Mouse (Mus musculus): Measurements from ENCODE around the gene Apold1.

Gene Apold1

GRCm38 (mm10) chr6:134976628-134977027 is 4.9 kb upstream of the Apold1 start:
- DNase-seq (ENCODE audit: low read depth), result no peak

- peak; percentile 59 for DNase-seq (ENCODE audit: low read depth)
These were observed 2.2 kb downstream of the Apold1 start for GRCm38 (mm10) chr6:134983529-134984370.

- DNase-seq (ENCODE audit: low read depth), result no peak
These were observed 3.2 kb downstream of the Apold1 start for GRCm38 (mm10) chr6:134984748-134985147.

- DNase-seq (ENCODE audit: low read depth), result no peak
These were observed 6.9 kb downstream of the Apold1 start for GRCm38 (mm10) chr6:134988377-134988776.

GRCm38 (mm10) chr6:134990674-134991073 is 9.2 kb downstream of the Apold1 start:
- no peak for DNase-seq (ENCODE audit: low read depth)

DNA sequence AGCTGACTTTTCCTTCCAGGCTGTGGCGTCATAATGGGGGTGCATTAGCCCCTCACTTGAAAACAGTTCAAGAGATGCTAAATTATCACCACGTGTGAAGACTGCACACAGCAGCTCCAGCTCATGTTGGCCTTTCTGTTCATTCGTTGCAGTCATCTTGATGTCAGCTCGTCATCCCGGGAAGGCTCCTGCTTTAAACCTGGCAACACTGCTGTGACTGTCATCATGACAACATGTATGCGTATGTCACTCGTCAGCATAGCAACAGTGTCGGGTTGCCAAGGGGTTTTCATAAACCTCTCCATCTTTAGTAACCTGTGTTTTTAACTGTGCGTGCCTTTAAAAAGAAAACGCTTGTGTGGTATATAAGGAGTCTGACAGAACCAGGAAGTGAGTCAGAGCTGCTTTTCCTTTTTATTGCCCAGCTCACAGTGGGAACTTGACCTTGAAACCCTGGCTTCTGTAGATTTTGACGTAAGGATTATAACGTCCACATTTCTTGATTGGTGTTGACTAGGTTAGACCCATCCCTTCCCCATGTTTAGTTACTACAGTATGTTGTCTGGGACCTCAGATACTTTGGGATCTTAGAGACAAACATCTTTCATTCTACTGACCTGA is 12.6 kb downstream of the Apold1 start:
- no peak for DNase-seq (ENCODE audit: low read depth)

GRCm38 (mm10) chr6:134994985-134995384 is 13.5 kb downstream of the Apold1 start:
- DNase-seq (ENCODE audit: low read depth), result no peak

DNA sequence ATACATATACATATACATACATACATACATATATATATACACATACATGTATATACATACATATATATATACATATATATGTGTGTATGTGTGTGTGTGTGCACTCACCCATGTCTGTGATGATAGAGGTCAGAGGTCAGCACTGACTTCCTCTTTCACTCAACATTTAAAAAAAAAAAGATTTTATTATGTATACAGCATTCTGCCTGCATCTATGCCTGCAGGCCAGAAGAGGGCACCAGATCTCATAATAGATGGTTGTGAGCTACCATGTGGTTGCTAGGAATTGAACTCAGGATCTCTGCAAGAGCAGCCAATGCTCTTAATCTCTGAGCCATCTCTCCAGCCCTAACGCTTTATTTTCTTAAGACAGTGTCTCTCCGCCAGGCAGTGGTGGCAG is 15.4 kb downstream of the Apold1 start:
- DNase-seq (ENCODE audit: low read depth), result no peak

- no peak for DNase-seq (ENCODE audit: low read depth)
These were observed 16.6 kb downstream of the Apold1 start for GRCm38 (mm10) chr6:134998076-134998475.

DNA sequence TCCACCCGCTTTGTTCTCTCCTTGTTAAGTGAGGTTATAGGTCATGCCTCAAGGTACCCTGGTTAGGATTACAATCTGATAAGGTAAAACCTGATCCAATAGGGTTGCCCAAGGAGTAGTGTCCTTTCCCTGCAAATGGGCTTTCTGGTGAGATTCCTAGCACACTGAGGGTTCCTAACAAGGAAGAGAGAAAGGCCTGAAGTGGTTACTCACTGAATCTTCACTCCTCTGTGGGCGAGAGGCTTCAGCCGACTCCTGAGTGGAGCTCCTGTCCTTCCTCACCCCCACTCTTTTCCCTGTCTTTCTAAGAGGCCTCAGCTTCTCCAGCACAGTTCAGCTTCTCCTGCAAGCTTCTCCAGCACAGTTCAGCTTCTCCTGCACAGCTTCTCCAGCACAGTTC is 17.3 kb downstream of the Apold1 start:
- DNase-seq (ENCODE audit: low read depth), result no peak

- DNase-seq (ENCODE audit: low read depth), result no peak
These were observed 18.8 kb downstream of the Apold1 start for GRCm38 (mm10) chr6:135000272-135000671.

DNA sequence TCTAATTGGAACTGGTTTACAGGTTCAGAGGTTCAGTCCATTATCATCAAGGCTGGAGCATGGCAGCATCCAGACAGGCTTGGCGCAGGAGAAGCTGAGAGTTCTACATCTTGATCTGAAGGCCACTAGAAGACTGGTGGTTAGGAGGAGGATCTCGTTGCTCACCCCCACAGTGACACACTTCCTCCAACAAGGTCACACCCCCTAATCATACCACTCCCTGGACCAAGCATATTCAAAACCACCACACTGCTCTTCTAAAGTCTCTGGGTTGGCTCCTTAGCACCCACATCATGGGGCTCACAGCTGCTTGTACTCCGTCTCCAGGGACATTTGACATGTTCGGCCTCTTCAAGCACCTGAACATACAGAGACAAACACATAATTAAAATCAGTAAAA is 20.5 kb downstream of the Apold1 start:
- no peak for DNase-seq (ENCODE audit: low read depth)

DNA sequence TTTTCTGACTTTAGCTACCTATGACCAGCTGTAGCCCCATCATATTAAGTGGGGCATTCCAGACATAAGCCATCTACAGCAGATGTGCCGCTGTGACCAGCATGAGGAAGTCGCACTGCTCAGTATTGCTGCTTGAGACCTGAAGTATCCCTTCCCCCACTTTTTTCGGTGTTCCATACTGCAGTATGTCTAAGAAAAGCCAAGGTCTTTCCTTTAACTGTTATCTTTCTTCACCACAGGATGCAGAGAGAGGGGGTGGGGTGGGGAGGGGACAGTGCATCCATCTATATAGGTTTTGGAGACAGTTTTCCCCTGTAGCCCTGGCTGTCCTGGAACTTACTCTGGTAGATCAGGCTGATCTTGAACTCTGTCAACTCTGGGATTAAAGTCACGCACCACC is 24.9 kb downstream of the Apold1 start:
- no peak for DNase-seq (ENCODE audit: low read depth)

DNA sequence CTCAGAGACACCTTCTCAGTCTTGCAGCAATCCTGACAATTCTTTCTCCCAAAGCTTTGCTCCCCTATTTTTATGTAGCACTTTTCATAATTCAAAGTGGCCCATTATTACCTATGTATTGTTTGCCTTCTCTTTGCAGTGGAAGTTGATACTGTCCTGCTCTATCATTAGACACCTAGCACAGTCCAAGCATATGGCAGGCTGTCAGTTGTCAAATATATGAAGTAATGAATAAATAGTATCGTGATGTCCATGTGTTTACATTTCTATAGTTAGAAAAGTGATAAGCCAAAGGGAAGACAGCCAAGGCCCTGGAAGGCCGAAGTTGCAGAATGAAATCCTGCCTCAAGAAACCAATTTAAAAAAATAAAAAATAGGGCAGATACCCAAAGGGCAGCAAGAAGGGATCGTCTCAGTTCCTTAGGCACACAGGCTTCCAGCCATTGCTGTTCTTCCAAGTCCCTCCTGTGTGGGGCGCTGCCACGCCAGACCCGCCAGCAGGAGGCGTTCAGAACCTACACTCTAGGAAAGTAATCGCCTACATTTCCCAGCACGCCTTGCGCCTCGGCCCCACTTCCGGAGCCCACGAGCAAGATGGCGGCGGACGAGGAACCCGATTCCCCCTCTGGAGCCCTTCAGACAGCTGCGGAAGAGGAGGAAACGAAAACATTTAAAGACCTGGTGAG is 29.7 kb downstream of the Apold1 start, which contains the start of gene Ddx47:
Gene Ddx47 (plus strand): TSS at position 565 of the 686 bp plus-strand sequence.
- peak; percentile 84 for DNase-seq (ENCODE audit: low read depth)

GRCm38 (mm10) chr6:135011734-135012116 is 30.2 kb downstream of the Apold1 start:
- DNase-seq (ENCODE audit: low read depth), result no peak

GRCm38 (mm10) chr6:135017211-135017610 is 35.7 kb downstream of the Apold1 start:
- no peak for DNase-seq (ENCODE audit: low read depth)

DNA sequence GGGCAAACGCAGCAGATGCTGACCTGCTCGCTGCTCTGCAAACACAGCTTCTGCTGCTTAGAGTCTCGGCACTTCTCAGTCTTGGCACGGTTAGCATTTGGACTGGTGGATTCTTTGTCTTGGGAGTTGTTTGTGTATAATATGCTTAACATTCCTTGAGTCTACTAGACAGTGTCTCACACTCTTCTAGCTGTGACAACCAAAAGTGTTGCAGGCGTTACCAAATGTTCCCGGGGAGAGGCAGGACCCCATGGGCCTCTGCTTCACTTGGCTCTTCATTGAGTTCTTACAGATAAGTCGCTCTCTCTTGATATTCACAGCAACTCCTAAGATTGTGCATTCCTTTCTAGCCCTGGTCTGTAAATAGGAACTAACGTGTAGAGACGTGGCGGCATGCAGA is 38.0 kb downstream of the Apold1 start:
- DNase-seq (ENCODE audit: low read depth), result no peak

DNA sequence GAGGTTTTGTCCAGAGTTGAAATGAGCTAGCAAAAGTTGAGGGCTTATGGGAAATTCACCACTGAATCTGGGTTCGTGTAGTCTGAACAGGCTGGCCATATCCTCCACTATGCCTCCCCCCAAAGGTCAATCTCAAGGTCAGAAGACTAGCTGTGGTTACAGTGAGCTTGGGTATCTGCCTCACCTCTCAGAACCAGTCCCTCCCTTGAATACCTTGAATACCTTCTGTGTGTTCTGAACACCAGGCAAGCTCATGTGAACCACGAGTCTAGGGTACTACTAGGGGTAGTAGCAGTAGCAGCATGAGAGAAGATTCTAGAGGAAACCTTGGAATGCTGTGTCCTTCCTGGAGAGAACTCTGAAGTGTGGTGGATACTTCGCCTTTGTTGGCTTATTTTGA is 40.1 kb downstream of the Apold1 start:
- DNase-seq (ENCODE audit: low read depth), result no peak

- DNase-seq (ENCODE audit: low read depth), result no peak
These were observed 41.9 kb downstream of the Apold1 start for GRCm38 (mm10) chr6:135023379-135023778.

- DNase-seq (ENCODE audit: low read depth), result no peak
These were observed 43.4 kb downstream of the Apold1 start for GRCm38 (mm10) chr6:135024781-135025420.

- DNase-seq (ENCODE audit: low read depth), result peak; percentile 23
These were observed 44.7 kb downstream of the Apold1 start for GRCm38 (mm10) chr6:135026232-135026631.

DNA sequence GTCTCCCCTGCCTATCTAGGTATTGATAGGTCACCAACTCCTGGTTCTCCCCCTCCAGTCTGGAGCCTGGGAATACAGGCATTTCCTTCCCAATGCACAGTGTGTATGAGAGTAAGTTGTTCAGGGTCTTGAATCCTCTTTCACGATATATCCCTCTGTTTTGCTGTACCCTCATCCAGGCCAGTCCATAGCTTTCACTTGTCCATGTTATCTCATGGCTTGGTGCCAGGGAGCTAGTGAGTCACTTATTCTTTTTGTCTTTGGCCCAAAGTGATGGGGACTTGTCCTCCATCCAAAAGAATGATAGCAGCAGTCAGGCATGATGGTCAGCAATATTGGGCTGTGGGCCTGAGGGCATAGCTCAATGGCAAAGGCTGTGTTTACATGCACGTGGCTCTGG is 45.2 kb downstream of the Apold1 start:
- no peak for DNase-seq (ENCODE audit: low read depth)

Data from fibroblast of lung, adult 2 months (primary cell).